22 mouse cellular contexts compared by ENCODE assay signal in genomic region chr6:117219300-117219680, GRCm38 (mm10). TPM values are rescaled to one million over a fixed set of nuclear protein-coding genes. Genes with fewer than 3 reads are reported as not detected.
DNase-seq lines count a peak whose midpoint lies in the region; ATAC-seq and TF ChIP-seq lines count a peak whose summit lies in the region.
"Had no signal": no experiment of that assay in that cellular context is flagged by ENCODE, and none has a peak within 500 bp of the region (broad histone marks: within the 10 kb centered on the region; RNA-seq: fewer than 3 reads in every experiment).

No protein-coding gene starts in this region.

- H3K4me3 ChIP-seq in kidney, embryonic 15.5 days (replicated peaks) = no peak overlapping the region
- H3K4me3 ChIP-seq in kidney, adult 2 months (ENCODE audit: insufficient read depth, low read depth, low read length) = no peak overlapping the region
- no peak overlapping the region for H3K4me3 ChIP-seq in embryonic facial prominence, embryonic 14.5 days (ENCODE audit: low read depth, low read length)
- no peak overlapping the region for H3K4me3 ChIP-seq in intestine, embryonic 15.5 days (replicated peaks)
- H3K4me3 ChIP-seq: heart, embryonic 15.5 days; hindbrain, embryonic 10.5 days; left cerebral cortex, adult 2 months; stomach, embryonic 15.5 days had no signal

- no peaks in the 10 kb centered on the region for H3K9me3 ChIP-seq in kidney, embryonic 15.5 days (replicated peaks)
- H3K9me3 ChIP-seq in embryonic facial prominence, embryonic 14.5 days (ENCODE audit: control insufficient read depth, low read length) = no peaks in the 10 kb centered on the region
- H3K9me3 ChIP-seq in intestine, embryonic 15.5 days = no peaks in the 10 kb centered on the region
- H3K9me3 ChIP-seq: heart, embryonic 15.5 days; hindbrain, embryonic 10.5 days; stomach, embryonic 15.5 days had no signal

- H3K4me2 ChIP-seq in kidney, embryonic 15.5 days = no peak overlapping the region
- H3K4me2 ChIP-seq in embryonic facial prominence, embryonic 14.5 days (ENCODE audit: low read depth, low read length) = no peak overlapping the region
- H3K4me2 ChIP-seq in intestine, embryonic 15.5 days (replicated peaks) = no peak overlapping the region
- H3K4me2 ChIP-seq: heart, embryonic 15.5 days; liver, embryonic 11.5 days; stomach, embryonic 15.5 days had no signal

- H3K9ac ChIP-seq in kidney, embryonic 15.5 days = no peak overlapping the region
- no peak overlapping the region for H3K9ac ChIP-seq in embryonic facial prominence, embryonic 14.5 days (ENCODE audit: low read depth, low read length)
- H3K9ac ChIP-seq in intestine, embryonic 15.5 days = no peak overlapping the region
- H3K9ac ChIP-seq: forebrain, postnatal 0 days; heart, embryonic 15.5 days; stomach, embryonic 15.5 days had no signal

- H3K36me3 ChIP-seq in kidney, embryonic 15.5 days = no peaks in the 10 kb centered on the region
- no peaks in the 10 kb centered on the region for H3K36me3 ChIP-seq in kidney, adult 2 months (ENCODE audit: control insufficient read depth, insufficient read depth, low read length)
- no peaks in the 10 kb centered on the region for H3K36me3 ChIP-seq in embryonic facial prominence, embryonic 14.5 days (ENCODE audit: control insufficient read depth, insufficient read depth, low read length)
- no peaks in the 10 kb centered on the region for H3K36me3 ChIP-seq in intestine, embryonic 15.5 days
- H3K36me3 ChIP-seq: heart, embryonic 15.5 days; hindbrain, embryonic 10.5 days; stomach, embryonic 15.5 days had no signal

- peak; percentile 18 for DNase-seq in embryo, embryonic 10.5 days (ENCODE audit: low spot score)
- DNase-seq in embryo, embryonic 9.5 days (ENCODE audit: extremely low spot score) = no peak
- no peak for DNase-seq in kidney, adult 2 months
- DNase-seq in NIH3T3 (ENCODE audit: low read depth) = peak; percentile 88
- DNase-seq in embryonic facial prominence, embryonic 14.5 days (ENCODE audit: low spot score) = peak; percentile 72
- no peak for DNase-seq in spleen, postnatal 36 days (ENCODE audit: low spot score in 2 of 2)
- DNase-seq: embryo, embryonic 11 days; heart, adult 18-20 months; lung, adult 18-20 months; lung, postnatal 36 days; right cerebral cortex, postnatal 25 days; thymus, adult 2 months had no signal

- ATAC-seq in kidney, embryonic 15.5 days (replicated peaks; ENCODE audit: low FRiP score) = 0 out of 2 replicates have a peak, but pooled peaks have one; percentile 22
- no peak for ATAC-seq in embryonic facial prominence, embryonic 14.5 days (ENCODE audit: low read depth)
- no peak for ATAC-seq in intestine, embryonic 15.5 days
- ATAC-seq: midbrain, embryonic 16.5 days had no signal

- no peak for TF ChIP-seq POLR2A in kidney, adult 2 months (IDR thresholded peaks at IDR 0.05; ENCODE audit: low read depth, low read length)

- peaks cover 20% of the 10 kb centered on the region for H3K4me1 ChIP-seq in kidney, embryonic 15.5 days
- H3K4me1 ChIP-seq in kidney, adult 2 months (ENCODE audit: control insufficient read depth, insufficient read depth, low read length) = no peaks in the 10 kb centered on the region
- peaks cover 9% of the 10 kb centered on the region for H3K4me1 ChIP-seq in embryonic facial prominence, embryonic 14.5 days (ENCODE audit: control insufficient read depth, insufficient read depth, low read length)
- no peaks in the 10 kb centered on the region for H3K4me1 ChIP-seq in intestine, embryonic 15.5 days (replicated peaks)
- H3K4me1 ChIP-seq: stomach, embryonic 15.5 days had no signal

- no peaks in the 10 kb centered on the region for H3K27me3 ChIP-seq in kidney, embryonic 15.5 days
- H3K27me3 ChIP-seq in kidney, adult 2 months (replicated peaks; ENCODE audit: control insufficient read depth, insufficient read depth, low read length) = no peaks in the 10 kb centered on the region
- H3K27me3 ChIP-seq in embryonic facial prominence, embryonic 14.5 days (replicated peaks; ENCODE audit: control insufficient read depth, insufficient read depth, low read length) = no peaks in the 10 kb centered on the region
- no peaks in the 10 kb centered on the region for H3K27me3 ChIP-seq in intestine, embryonic 15.5 days (replicated peaks)
- H3K27me3 ChIP-seq: heart, embryonic 15.5 days; stomach, embryonic 15.5 days had no signal

- 46% methylated on average over 3 of the region's 3 CpGs for WGBS in kidney, embryonic 15.5 days
- 65% methylated on average over 3 of the region's 3 CpGs for WGBS in kidney, adult 2 months
- 23% methylated on average over 3 of the region's 3 CpGs for WGBS in embryonic facial prominence, embryonic 14.5 days
- WGBS in intestine, embryonic 15.5 days = 44% methylated on average over 3 of the region's 3 CpGs

- peak overlapping the region; percentile 37; the same call in 1 of the 2 replicates for H3K27ac ChIP-seq in kidney, embryonic 15.5 days
- H3K27ac ChIP-seq in kidney, adult 2 months (ENCODE audit: insufficient read depth, low read depth, low read length) = no peak overlapping the region
- no peak overlapping the region for H3K27ac ChIP-seq in embryonic facial prominence, embryonic 14.5 days (replicated peaks; ENCODE audit: low read depth, low read length)
- no peak overlapping the region for H3K27ac ChIP-seq in intestine, embryonic 15.5 days
- H3K27ac ChIP-seq: heart, embryonic 15.5 days; kidney, postnatal 0 days; left cerebral cortex, adult 2 months; stomach, embryonic 15.5 days had no signal

- TF ChIP-seq CTCF in kidney, adult 2 months (conservative IDR thresholded peaks at IDR 0.05; ENCODE audit: insufficient read depth, insufficient read length, low read depth, low read length) = no peak

RNA-seq across cellular contexts. Expression of gene Cxcl12, which starts 51.0 kb away (rescaled TPM):
- polyA plus RNA-seq in kidney, embryonic 15.5 days (2015; fragmentation: Nextera tagmentation; extraction: Ambion mirVana) = 140 and 158 TPM in 2 replicates
- 326 and 361 TPM in 2 replicates for polyA plus RNA-seq in kidney, adult 2 months (2012; rRNA removed)
- 190 and 226 TPM in 2 replicates for polyA plus RNA-seq in embryonic facial prominence, embryonic 14.5 days (2014; fragmentation: Nextera tagmentation; extraction: Ambion mirVana)
- 147 and 163 TPM in 2 replicates for polyA plus RNA-seq in intestine, embryonic 15.5 days (2015; fragmentation: Nextera tagmentation; extraction: Ambion mirVana)

Comparison
In these comparisons a context has a peak if more than half of its experiments do, and no peak if none do; other contexts are left out.
1. DNase-seq: peak in embryo, embryonic 10.5 days (single experiment), NIH3T3 (single experiment) and embryonic facial prominence, embryonic 14.5 days (single experiment); none in embryo, embryonic 9.5 days (single experiment), kidney, adult 2 months (single experiment) and spleen, postnatal 36 days (0 of 2).